Mouse (Mus musculus): ENCODE measurements around the gene Brox. TPM values are rescaled to one million over a fixed set of nuclear protein-coding genes. Genes with fewer than 3 reads are reported as not detected.
A peak's percentile ranks its signal among the peaks of the same experiment; 100 is the strongest.
"Not testable (repeated sequence)": the region's sequence is repeated elsewhere in the genome, so short reads cannot be mapped to it uniquely, and the experiment has no call there.

Gene Brox
- polyA plus RNA-seq, 1 experiment: 51.8 TPM

DNA sequence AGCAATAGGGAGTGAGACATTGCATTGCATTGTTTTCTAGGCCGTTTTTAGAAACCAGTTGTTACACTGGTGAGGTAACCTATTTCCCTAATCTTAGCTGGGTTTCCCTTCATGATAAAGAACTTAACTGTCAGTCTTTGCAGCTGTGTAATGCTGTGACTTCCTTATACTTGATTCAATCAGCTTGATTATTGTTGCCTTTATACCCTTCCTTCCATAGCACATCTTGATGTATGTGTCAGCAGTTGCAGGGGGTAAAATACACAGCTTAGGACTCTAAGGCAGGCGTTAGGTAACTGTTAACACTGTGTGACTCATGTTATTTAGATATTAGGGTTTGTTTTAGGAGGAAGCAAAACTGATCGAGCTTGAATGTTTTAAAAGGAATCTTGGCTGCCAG lies 23.6 kb upstream of the Brox start:
- TF ChIP-seq POLR2A (IDR thresholded peaks at IDR 0.05; ENCODE audit: borderline replicate concordance, insufficient read depth, low read length): no peak
- no peak for TF ChIP-seq CTCF (IDR thresholded peaks at IDR 0.05; ENCODE audit: borderline replicate concordance, insufficient read depth, low read depth, low read length)
- no peaks in the 10 kb centered on the region for H3K4me1 ChIP-seq (ENCODE audit: control insufficient read depth, insufficient read depth, low read length)
- H3K27ac ChIP-seq (ENCODE audit: insufficient read depth, low read length): no peak overlapping the region
- no peak for DNase-seq
- no peaks in the 10 kb centered on the region for H3K27me3 ChIP-seq (ENCODE audit: control insufficient read depth, insufficient read depth, low read length)
- H3K4me3 ChIP-seq (replicated peaks; ENCODE audit: insufficient read depth, low read depth, low read length): no peak overlapping the region
- 85% methylated on average over 3 of the region's 3 CpGs for WGBS

DNA sequence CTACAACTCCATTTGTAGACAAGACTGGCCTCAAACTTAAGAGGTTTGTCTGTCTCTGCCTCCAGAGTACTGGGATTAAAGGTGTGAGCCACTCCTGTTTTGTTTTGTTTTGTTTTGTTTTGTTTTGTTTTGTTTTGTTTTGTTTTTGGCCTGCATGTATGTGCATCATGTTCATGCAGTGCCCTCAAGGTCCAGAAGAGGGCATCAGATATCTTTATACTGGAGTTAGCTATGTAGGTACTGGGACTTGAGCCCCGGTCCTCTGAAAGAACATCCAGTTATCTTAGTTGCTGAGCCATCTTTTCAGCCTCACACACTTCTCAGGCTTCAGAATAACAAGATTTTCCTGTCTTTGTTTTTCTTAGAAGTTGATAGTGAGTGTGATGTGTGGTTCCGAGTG lies 18.7 kb upstream of the Brox start:
- Histone ChIP-seq H3K4me1 (ENCODE audit: control insufficient read depth, insufficient read depth, low read length) (no peaks in the 10 kb centered on the region), H3K4me3 (replicated peaks; ENCODE audit: insufficient read depth, low read depth, low read length) (no peak overlapping the region), H3K27me3 (ENCODE audit: control insufficient read depth, insufficient read depth, low read length) (no peaks in the 10 kb centered on the region), H3K27ac (ENCODE audit: insufficient read depth, low read length) (no peak overlapping the region)
- no peak for DNase-seq
- WGBS: 89% methylated on average over 2 of the region's 2 CpGs
- TF ChIP-seq CTCF (IDR thresholded peaks at IDR 0.05; ENCODE audit: borderline replicate concordance, insufficient read depth, low read depth, low read length) (no peak), POLR2A (IDR thresholded peaks at IDR 0.05; ENCODE audit: borderline replicate concordance, insufficient read depth, low read length) (no peak)

DNA sequence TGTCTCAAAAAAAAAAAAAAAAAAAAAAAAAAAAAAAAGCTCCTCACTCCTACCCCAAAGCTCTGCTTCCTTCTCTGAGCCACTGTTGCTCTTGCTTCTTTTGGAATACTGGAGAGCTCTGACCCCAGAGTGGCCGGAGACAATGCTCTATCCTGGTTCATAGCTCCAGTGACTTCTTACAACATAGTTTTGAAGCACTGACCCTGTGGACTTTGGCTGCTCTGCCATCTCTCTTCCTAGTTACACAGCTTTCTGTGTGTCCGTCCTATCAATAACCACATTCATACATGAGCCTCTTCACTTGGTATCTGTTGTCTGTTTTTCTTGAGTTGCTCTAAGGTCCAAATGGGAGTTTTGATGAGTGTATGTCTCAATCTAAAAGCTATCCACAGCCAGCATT lies 15.0 kb upstream of the Brox start:
- WGBS: 99% methylated on average over 2 of the region's 2 CpGs

DNA sequence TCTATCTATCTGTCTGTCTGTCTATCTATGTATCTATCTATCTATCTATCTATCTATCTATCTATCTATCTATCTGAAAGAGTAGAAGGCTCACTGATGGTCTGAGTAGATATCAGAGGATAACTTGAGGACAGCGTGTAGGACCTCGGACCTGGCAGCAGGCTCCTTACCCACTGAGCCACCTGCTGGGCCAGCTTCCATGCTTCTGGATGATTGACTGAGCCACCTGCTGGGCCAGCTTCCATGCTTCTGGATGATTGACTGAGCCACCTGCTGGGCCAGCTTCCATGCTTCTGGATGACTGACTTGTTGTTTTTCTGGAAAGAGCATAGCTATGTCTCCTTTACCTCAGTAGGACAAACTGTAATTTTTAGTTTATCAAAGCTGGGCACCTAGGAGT lies 12.5 kb upstream of the Brox start:
- not testable (repeated sequence) for H3K27me3 ChIP-seq (ENCODE audit: control insufficient read depth, insufficient read depth, low read length); H3K4me1 ChIP-seq (ENCODE audit: control insufficient read depth, insufficient read depth, low read length); H3K27ac ChIP-seq (ENCODE audit: insufficient read depth, low read length); DNase-seq; H3K4me3 ChIP-seq (replicated peaks; ENCODE audit: insufficient read depth, low read depth, low read length)
- 5% methylated on average over 2 of the region's 2 CpGs for WGBS

More for the DNA sequence above, 15.0 kb upstream of the Brox start:
- Histone ChIP-seq H3K4me1 (ENCODE audit: control insufficient read depth, insufficient read depth, low read length) (no peaks in the 10 kb centered on the region), H3K4me3 (replicated peaks; ENCODE audit: insufficient read depth, low read depth, low read length) (no peak overlapping the region), H3K27ac (ENCODE audit: insufficient read depth, low read length) (no peak overlapping the region), H3K27me3 (ENCODE audit: control insufficient read depth, insufficient read depth, low read length) (no peaks in the 10 kb centered on the region)
- TF ChIP-seq POLR2A (IDR thresholded peaks at IDR 0.05; ENCODE audit: borderline replicate concordance, insufficient read depth, low read length): no peak
- TF ChIP-seq CTCF (IDR thresholded peaks at IDR 0.05; ENCODE audit: borderline replicate concordance, insufficient read depth, low read depth, low read length): no peak
- no peak for DNase-seq

DNA sequence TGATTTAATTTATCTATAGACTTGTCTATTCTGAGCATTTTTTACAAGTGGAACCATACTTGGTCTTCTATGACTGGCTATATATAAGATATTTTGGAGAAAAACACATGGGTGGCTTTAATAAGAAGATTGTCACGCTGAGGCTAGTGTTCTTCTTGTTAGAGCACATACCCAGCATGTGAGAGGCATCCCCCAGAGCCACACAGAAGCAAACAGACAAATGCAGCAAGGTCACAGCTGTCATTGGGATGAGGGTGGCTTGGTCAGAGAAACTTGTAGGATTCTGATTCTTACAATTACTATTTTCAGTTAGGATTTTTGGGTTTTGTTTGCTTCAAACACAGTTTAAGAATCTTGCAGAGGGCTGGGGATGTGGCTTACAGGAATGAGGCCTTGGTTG lies 11.4 kb upstream of the Brox start:
- Histone ChIP-seq H3K4me1 (ENCODE audit: control insufficient read depth, insufficient read depth, low read length) (no peaks in the 10 kb centered on the region), H3K27ac (ENCODE audit: insufficient read depth, low read length) (no peak overlapping the region), H3K27me3 (ENCODE audit: control insufficient read depth, insufficient read depth, low read length) (no peaks in the 10 kb centered on the region), H3K4me3 (replicated peaks; ENCODE audit: insufficient read depth, low read depth, low read length) (no peak overlapping the region)
- WGBS: 87% methylated on average over 1 of the region's 1 CpGs
- no peak for TF ChIP-seq CTCF (IDR thresholded peaks at IDR 0.05; ENCODE audit: borderline replicate concordance, insufficient read depth, low read depth, low read length)
- no peak for TF ChIP-seq POLR2A (IDR thresholded peaks at IDR 0.05; ENCODE audit: borderline replicate concordance, insufficient read depth, low read length)
- no peak for DNase-seq

DNA sequence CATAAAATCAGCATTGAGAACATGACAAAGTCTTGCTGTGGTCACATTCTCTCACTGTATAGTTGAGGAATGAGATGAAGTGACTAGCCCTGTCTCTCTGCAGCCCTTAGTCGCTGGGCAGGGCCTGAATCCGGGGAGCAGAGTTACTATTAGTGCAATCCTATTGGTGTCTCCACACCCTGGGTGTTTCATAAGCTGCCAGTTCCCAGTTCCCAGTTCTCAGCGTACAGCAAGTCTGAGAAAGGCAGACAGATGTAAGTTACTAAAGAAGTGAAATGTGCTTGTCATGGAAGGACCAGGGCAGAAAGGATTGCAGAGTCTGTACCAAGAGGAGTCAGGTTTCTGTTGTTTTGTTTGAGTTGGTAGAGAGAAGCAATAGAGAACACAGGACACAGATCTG lies 10.5 kb upstream of the Brox start:
- TF ChIP-seq CTCF (IDR thresholded peaks at IDR 0.05; ENCODE audit: borderline replicate concordance, insufficient read depth, low read depth, low read length) (no peak), POLR2A (IDR thresholded peaks at IDR 0.05; ENCODE audit: borderline replicate concordance, insufficient read depth, low read length) (no peak)
- Histone ChIP-seq H3K4me1 (ENCODE audit: control insufficient read depth, insufficient read depth, low read length) (no peaks in the 10 kb centered on the region), H3K27me3 (ENCODE audit: control insufficient read depth, insufficient read depth, low read length) (no peaks in the 10 kb centered on the region), H3K27ac (ENCODE audit: insufficient read depth, low read length) (no peak overlapping the region), H3K4me3 (replicated peaks; ENCODE audit: insufficient read depth, low read depth, low read length) (no peak overlapping the region)
- DNase-seq: no peak
- 76% methylated on average over 3 of the region's 3 CpGs for WGBS

DNA sequence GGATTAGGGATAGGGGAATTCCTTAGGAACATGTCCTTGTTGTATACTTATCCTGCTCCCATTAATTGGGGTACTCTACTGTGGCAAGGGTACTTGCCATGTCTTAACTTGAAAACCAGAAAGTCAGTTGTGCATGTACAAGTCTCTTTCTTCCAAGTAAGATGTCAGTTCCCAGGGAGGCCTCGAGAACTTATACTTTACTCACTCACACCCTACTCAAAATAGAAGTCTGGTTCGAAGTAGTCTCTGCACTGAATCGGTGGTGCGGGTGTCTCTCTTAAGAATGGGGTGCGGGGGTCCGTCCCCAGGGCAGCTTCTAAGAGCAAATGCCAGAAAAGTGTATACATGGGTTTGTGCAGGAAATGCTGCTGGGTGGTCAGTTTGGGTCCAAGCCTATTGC lies 2.1 kb upstream of the Brox start:
- 84% methylated on average over 6 of the region's 6 CpGs for WGBS
- Histone ChIP-seq H3K27ac (ENCODE audit: insufficient read depth, low read length) (no peak overlapping the region), H3K4me3 (replicated peaks; ENCODE audit: insufficient read depth, low read depth, low read length) (no peak overlapping the region), H3K4me1 (ENCODE audit: control insufficient read depth, insufficient read depth, low read length) (no peaks in the 10 kb centered on the region), H3K27me3 (ENCODE audit: control insufficient read depth, insufficient read depth, low read length) (no peaks in the 10 kb centered on the region)
- TF ChIP-seq CTCF (IDR thresholded peaks at IDR 0.05; ENCODE audit: borderline replicate concordance, insufficient read depth, low read depth, low read length) (no peak), POLR2A (IDR thresholded peaks at IDR 0.05; ENCODE audit: borderline replicate concordance, insufficient read depth, low read length) (no peak)
- DNase-seq: peak; percentile 75 to 86

DNA sequence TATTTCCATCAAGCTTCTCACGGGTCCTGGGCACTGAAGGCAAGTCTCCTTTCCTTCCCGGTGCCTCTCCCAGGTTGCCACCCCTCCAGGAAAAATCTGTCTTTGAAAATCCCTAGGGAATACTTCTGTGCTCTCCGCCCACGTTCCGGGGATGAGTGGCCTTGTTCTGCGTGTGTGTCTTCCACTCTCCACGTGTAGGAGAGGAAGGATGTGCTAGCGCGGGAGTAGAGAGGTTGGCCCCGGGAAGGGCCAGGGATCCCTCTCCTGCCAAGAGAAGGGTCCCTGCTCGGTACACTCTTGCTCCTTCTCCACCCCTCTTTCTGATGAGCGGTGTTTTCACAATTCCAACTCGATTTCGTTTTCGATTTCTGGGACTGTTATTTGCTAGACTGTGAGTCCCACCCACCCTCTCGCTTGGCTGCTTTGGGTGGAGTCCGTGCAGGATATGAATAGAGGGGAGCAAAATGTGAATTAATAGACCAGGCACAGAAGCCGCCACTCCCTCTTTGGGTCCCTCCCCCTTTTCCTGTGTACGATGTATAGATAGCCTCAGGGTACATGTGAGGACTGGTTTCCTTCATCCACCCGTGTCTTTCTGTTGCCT lies 919 bp upstream of the Brox start:
- no peak for TF ChIP-seq POLR2A (IDR thresholded peaks at IDR 0.05; ENCODE audit: borderline replicate concordance, insufficient read depth, low read length)
- no peak for TF ChIP-seq CTCF (IDR thresholded peaks at IDR 0.05; ENCODE audit: borderline replicate concordance, insufficient read depth, low read depth, low read length)
- Histone ChIP-seq H3K27ac (ENCODE audit: insufficient read depth, low read length) (no peak overlapping the region), H3K4me3 (replicated peaks; ENCODE audit: insufficient read depth, low read depth, low read length) (peak overlapping the region; percentile 76), H3K4me1 (ENCODE audit: control insufficient read depth, insufficient read depth, low read length) (no peaks in the 10 kb centered on the region), H3K27me3 (ENCODE audit: control insufficient read depth, insufficient read depth, low read length) (no peaks in the 10 kb centered on the region)
- peak in 1 of 2 experiments; percentile 18 for DNase-seq
- WGBS: under 1% methylated on average over 20 of the region's 20 CpGs
